Mouse (Mus musculus) heart, embryonic 11.5 days (tissue): ENCODE measurements around the gene Cacna2d3. TPM values are rescaled to one million over a fixed set of nuclear protein-coding genes. Genes with fewer than 3 reads are reported as not detected.

Experiments
- ATAC-seq: fragments of 200-750 bp; cut with Nextera tagmentation; replicated peaks from 2 replicates; pipeline ENCODE4 v1.8.0; 2017; ENCODE audit warnings: moderate library complexity; ENCODE audit not compliant: insufficient number of reproducible peaks, low FRiP score, low TSS enrichment
- H3K27ac ChIP-seq: fragments of 300-500 bp; sonication (generic); 2 replicates; pipeline ENCODE4 v1.5.1; 2014; ENCODE audit warnings: mild to moderate bottlenecking, low read depth, low read length
- H3K27me3 ChIP-seq: fragments of 300-500 bp; sonication (generic); 2 replicates; pipeline ENCODE4 v1.6.1; 2014; ENCODE audit warnings: mild to moderate bottlenecking, low read length, mixed read lengths; ENCODE audit not compliant: control insufficient read depth, insufficient read depth
- H3K36me3 ChIP-seq: fragments of 300-500 bp; sonication (generic); 2 replicates; pipeline ENCODE4 v1.6.1; 2014; ENCODE audit warnings: mild to moderate bottlenecking, low read length, moderate library complexity, mixed read lengths; ENCODE audit not compliant: control insufficient read depth, insufficient read depth
- H3K4me1 ChIP-seq: fragments of 300-500 bp; sonication (generic); 2 replicates; pipeline ENCODE4 v1.6.1; 2014; ENCODE audit warnings: low read length; ENCODE audit not compliant: control insufficient read depth, insufficient read depth
- H3K4me2 ChIP-seq: fragments of 300-500 bp; sonication (generic); 2 replicates; pipeline ENCODE4 v1.6.1; 2014; ENCODE audit warnings: mild to moderate bottlenecking, moderate library complexity
- H3K4me3 ChIP-seq: fragments of 300-500 bp; sonication (generic); 2 replicates; pipeline ENCODE4 v1.5.1; 2014; ENCODE audit warnings: low read depth, low read length
- H3K9ac ChIP-seq: fragments of 300-500 bp; sonication (generic); 2 replicates; pipeline ENCODE4 v1.6.1; 2014; ENCODE audit warnings: mild to moderate bottlenecking, low read depth, low read length, moderate library complexity
- H3K9me3 ChIP-seq: fragments of 300-500 bp; sonication (generic); replicated peaks from 2 replicates; pipeline ENCODE4 v1.6.1; 2016; ENCODE audit warnings: low read length; ENCODE audit not compliant: control insufficient read depth
- WGBS: fragments of 180-500 bp; shearing (Covaris S2); extraction: QIAGEN DNeasy Blood & Tissue Kit; methylation state at CpG from one replicate; pipeline ENCODE4 v1.1.7; 2014; ENCODE audit not compliant: insufficient replicate concordance; 5-methylcytosine and 5-hydroxymethylcytosine counted together
- polyA plus RNA-seq: library from polyadenylated mRNA; unstranded; fragments of >200 nt; fragmentation: Nextera tagmentation; extraction: Ambion mirVana; gene quantifications from 2 replicates; pipeline ENCODE4 v1.2.1, GENCODE M21; 2014

Gene Cacna2d3
- polyA plus RNA-seq, 1 experiment from 2014 or later: 2.6 TPM

GRCm38 (mm10) chr14:29051951-29052835, 669.5 kb downstream of the Cacna2d3 start:
- Histone ChIP-seq H3K4me3 (no peak overlapping the region), H3K36me3 (no peaks in the 10 kb centered on the region), H3K4me2 (peak overlapping the region; percentile 20; the same call in 1 of the 2 replicates), H3K9ac (no peak overlapping the region), H3K9me3 (no peaks in the 10 kb centered on the region), H3K27me3 (no peaks in the 10 kb centered on the region), H3K27ac (no peak overlapping the region), H3K4me1 (peaks cover 7% of the 10 kb centered on the region)
- WGBS: 20% methylated on average over 16 of the region's 16 CpGs
- ATAC-seq: no peak

GRCm38 (mm10) chr14:29042355-29042754, 679.3 kb downstream of the Cacna2d3 start:
- H3K27ac ChIP-seq: no peak overlapping the region
- peaks cover 16% of the 10 kb centered on the region for H3K4me1 ChIP-seq

GRCm38 (mm10) chr14:29041498-29041897, 680.2 kb downstream of the Cacna2d3 start:
- H3K4me3 ChIP-seq: no peak overlapping the region
- no peak overlapping the region for H3K27ac ChIP-seq
- no peaks in the 10 kb centered on the region for H3K27me3 ChIP-seq
- no peak overlapping the region for H3K9ac ChIP-seq
- H3K4me1 ChIP-seq: peaks cover 16% of the 10 kb centered on the region
- no peaks in the 10 kb centered on the region for H3K9me3 ChIP-seq
- H3K4me2 ChIP-seq: no peak overlapping the region
- H3K36me3 ChIP-seq: no peaks in the 10 kb centered on the region
- WGBS: 71% methylated on average over 1 of the region's 1 CpGs
- ATAC-seq: no peak

More at GRCm38 (mm10) chr14:29042355-29042754, 679.3 kb downstream of the Cacna2d3 start:
- 42% methylated on average over 1 of the region's 1 CpGs for WGBS
- no peak overlapping the region for H3K4me3 ChIP-seq
- no peak for ATAC-seq
- no peaks in the 10 kb centered on the region for H3K9me3 ChIP-seq
- H3K9ac ChIP-seq: no peak overlapping the region
- H3K36me3 ChIP-seq: no peaks in the 10 kb centered on the region
- no peaks in the 10 kb centered on the region for H3K27me3 ChIP-seq
- no peak overlapping the region for H3K4me2 ChIP-seq

- Histone ChIP-seq H3K27ac (no peak overlapping the region), H3K4me3 (no peak overlapping the region), H3K36me3 (no peaks in the 10 kb centered on the region), H3K4me1 (peaks cover 16% of the 10 kb centered on the region), H3K27me3 (no peaks in the 10 kb centered on the region), H3K4me2 (no peak overlapping the region), H3K9me3 (no peaks in the 10 kb centered on the region), H3K9ac (no peak overlapping the region)
- WGBS: 61% methylated on average over 9 of the region's 9 CpGs
- no peak for ATAC-seq
Measured at GRCm38 (mm10) chr14:29040606-29041364, 680.9 kb downstream of the Cacna2d3 start.

- WGBS: 75% methylated on average over 5 of the region's 5 CpGs
- H3K9me3 ChIP-seq: no peaks in the 10 kb centered on the region
- no peaks in the 10 kb centered on the region for H3K27me3 ChIP-seq
- ATAC-seq: no peak
- H3K9ac ChIP-seq: no peak overlapping the region
- H3K4me2 ChIP-seq: no peak overlapping the region
- no peak overlapping the region for H3K4me3 ChIP-seq
- peaks cover 16% of the 10 kb centered on the region for H3K4me1 ChIP-seq
- no peak overlapping the region for H3K27ac ChIP-seq
- no peaks in the 10 kb centered on the region for H3K36me3 ChIP-seq
Measured at GRCm38 (mm10) chr14:29038246-29038645, 683.4 kb downstream of the Cacna2d3 start.

GRCm38 (mm10) chr14:29031858-29032395, 689.7 kb downstream of the Cacna2d3 start:
- H3K4me3 ChIP-seq: no peak overlapping the region
- H3K9me3 ChIP-seq: no peaks in the 10 kb centered on the region
- no peaks in the 10 kb centered on the region for H3K27me3 ChIP-seq
- no peak overlapping the region for H3K9ac ChIP-seq
- H3K4me1 ChIP-seq: peaks cover 7% of the 10 kb centered on the region; the same call in 1 of the 2 replicates
- H3K27ac ChIP-seq: no peak overlapping the region
- ATAC-seq: no peak
- 85% methylated on average over 1 of the region's 1 CpGs for WGBS
- no peaks in the 10 kb centered on the region for H3K36me3 ChIP-seq
- H3K4me2 ChIP-seq: no peak overlapping the region

- H3K4me1 ChIP-seq: peaks cover 7% of the 10 kb centered on the region; the same call in 1 of the 2 replicates
- no peak for ATAC-seq
- no peak overlapping the region for H3K4me2 ChIP-seq
- 61% methylated on average over 9 of the region's 9 CpGs for WGBS
- no peaks in the 10 kb centered on the region for H3K27me3 ChIP-seq
- no peaks in the 10 kb centered on the region for H3K36me3 ChIP-seq
- no peak overlapping the region for H3K27ac ChIP-seq
- no peak overlapping the region for H3K4me3 ChIP-seq
- H3K9ac ChIP-seq: no peak overlapping the region
- H3K9me3 ChIP-seq: no peaks in the 10 kb centered on the region
Measured at GRCm38 (mm10) chr14:29030519-29030918, 691.1 kb downstream of the Cacna2d3 start.

GRCm38 (mm10) chr14:29029896-29030420, 691.7 kb downstream of the Cacna2d3 start:
- peaks cover 7% of the 10 kb centered on the region; the same call in 1 of the 2 replicates for H3K4me1 ChIP-seq
- no peak overlapping the region for H3K4me2 ChIP-seq
- WGBS: 47% methylated on average over 11 of the region's 11 CpGs
- no peak overlapping the region for H3K4me3 ChIP-seq
- no peaks in the 10 kb centered on the region for H3K9me3 ChIP-seq
- no peak for ATAC-seq
- H3K9ac ChIP-seq: no peak overlapping the region
- no peaks in the 10 kb centered on the region for H3K27me3 ChIP-seq
- no peaks in the 10 kb centered on the region for H3K36me3 ChIP-seq
- no peak overlapping the region for H3K27ac ChIP-seq
